Mouse (Mus musculus) bone marrow, adult 2 months (tissue): ENCODE results near the gene Chpt1. TPM values are rescaled to one million over a fixed set of nuclear protein-coding genes. Genes with fewer than 3 reads are reported as not detected.

Source experiments
- H3K27ac ChIP-seq: fragments of 200-500 bp; 2 replicates; pipeline ENCODE4 v1.5.1; 2012; ENCODE audit warnings: low read depth, mild to moderate bottlenecking, control low read depth, inconsistent platforms, low read length; ENCODE audit not compliant: control insufficient read depth, poor library complexity, insufficient read depth
- H3K4me1 ChIP-seq: fragments of 200-500 bp; 2 replicates; pipeline ENCODE4 v1.6.1; 2011; ENCODE audit warnings: low read length; ENCODE audit not compliant: control insufficient read depth, insufficient read depth
- H3K4me3 ChIP-seq: fragments of 200-500 bp; replicated peaks from 2 replicates; pipeline ENCODE3; 2011; ENCODE audit warnings: mild to moderate bottlenecking, low read depth, low read length, control low read depth; ENCODE audit not compliant: control insufficient read depth
- CTCF ChIP-seq: fragments of 200-500 bp; IDR thresholded peaks from 2 replicates; pipeline ENCODE4 v1.5.1; 2011; ENCODE audit warnings: low read length, control low read depth; ENCODE audit not compliant: control insufficient read depth, insufficient read depth
- POLR2A ChIP-seq: fragments of 200-500 bp; IDR thresholded peaks from 2 replicates; pipeline ENCODE4 v1.6.1; 2011; ENCODE audit warnings: low read depth, mild to moderate bottlenecking, control low read depth, low read length, borderline replicate concordance; ENCODE audit not compliant: control insufficient read depth
- WGBS: fragments of 180-500 bp; shearing (Covaris S2); methylation state at CpG from one replicate; pipeline ENCODE4 v1.1.7; 2018; 5-methylcytosine and 5-hydroxymethylcytosine counted together
- polyA plus RNA-seq: library from polyadenylated mRNA; stranded (reverse); fragments of >200 nt; gene quantifications from 2 replicates; pipeline ENCODE4 v1.2.4, GENCODE M21; 2011; ENCODE audit warnings: low replicate concordance; ENCODE audit not compliant: missing spikeins, insufficient read depth, insufficient read length

Gene Chpt1
- polyA plus RNA-seq, 1 experiment: 21.9 TPM

- TF ChIP-seq POLR2A: no peak
- TF ChIP-seq CTCF: peak; percentile 26; the same call in 1 of the 2 replicates
- 19% methylated on average over 2 of the region's 2 CpGs for WGBS
- Histone ChIP-seq H3K4me3 (no peak overlapping the region), H3K27ac (no peak overlapping the region), H3K4me1 (no peaks in the 10 kb centered on the region)
These were observed 10.6 kb upstream of the Chpt1 start for GRCm38 (mm10) chr10:88514495-88514894.

- TF ChIP-seq POLR2A (no peak), CTCF (no peak)
- H3K4me1 ChIP-seq: no peaks in the 10 kb centered on the region
- 31% methylated on average over 8 of the region's 8 CpGs for WGBS
- H3K27ac ChIP-seq: no peak overlapping the region
- no peak overlapping the region for H3K4me3 ChIP-seq
These were observed 9.8 kb upstream of the Chpt1 start for GRCm38 (mm10) chr10:88513574-88514135.

GRCm38 (mm10) chr10:88511355-88511754 is 7.5 kb upstream of the Chpt1 start:
- H3K4me3 ChIP-seq: no peak overlapping the region
- WGBS: 84% methylated on average over 9 of the region's 9 CpGs
- no peak overlapping the region for H3K27ac ChIP-seq
- no peaks in the 10 kb centered on the region for H3K4me1 ChIP-seq
- no peak for TF ChIP-seq CTCF
- TF ChIP-seq POLR2A: no peak

- 49% methylated on average over 12 of the region's 12 CpGs for WGBS
These were observed 6.8 kb upstream of the Chpt1 start for GRCm38 (mm10) chr10:88510503-88511271.

GRCm38 (mm10) chr10:88507691-88508143 is 3.8 kb upstream of the Chpt1 start:
- Histone ChIP-seq H3K27ac (no peak overlapping the region), H3K4me1 (no peaks in the 10 kb centered on the region), H3K4me3 (no peak overlapping the region)
- TF ChIP-seq CTCF (no peak), POLR2A (no peak)
- WGBS: 48% methylated on average over 7 of the region's 7 CpGs

More at GRCm38 (mm10) chr10:88510503-88511271, 6.8 kb upstream of the Chpt1 start:
- no peak overlapping the region for H3K4me3 ChIP-seq
- no peak overlapping the region for H3K27ac ChIP-seq
- no peak for TF ChIP-seq POLR2A
- no peak for TF ChIP-seq CTCF
- no peaks in the 10 kb centered on the region for H3K4me1 ChIP-seq

GRCm38 (mm10) chr10:88505256-88505655 is 1.4 kb upstream of the Chpt1 start:
- whole genome bisulfite sequencing: 86% methylated on average over 5 of the region's 5 CpGs

GRCm38 (mm10) chr10:88504481-88504880 is 608 bp upstream of the Chpt1 start:
- H3K4me3 ChIP-seq: no peak overlapping the region
- WGBS: 41% methylated on average over 3 of the region's 3 CpGs

More at GRCm38 (mm10) chr10:88505256-88505655, 1.4 kb upstream of the Chpt1 start:
- Histone ChIP-seq H3K27ac (no peak overlapping the region), H3K4me3 (no peak overlapping the region), H3K4me1 (no peaks in the 10 kb centered on the region; the same call in 1 of the 2 replicates)
- TF ChIP-seq CTCF (no peak), POLR2A (no peak)

GRCm38 (mm10) chr10:88502919-88503318 is 954 bp downstream of the Chpt1 start:
- TF ChIP-seq CTCF (no peak), POLR2A (no peak)
- H3K4me3 ChIP-seq: peak overlapping the region; percentile 70
- no peak overlapping the region for H3K27ac ChIP-seq
- WGBS: 42% methylated on average over 4 of the region's 4 CpGs
- H3K4me1 ChIP-seq: no peaks in the 10 kb centered on the region; the same call in 1 of the 2 replicates

More at GRCm38 (mm10) chr10:88504481-88504880, 608 bp upstream of the Chpt1 start:
- TF ChIP-seq CTCF: no peak
- H3K27ac ChIP-seq: no peak overlapping the region
- no peaks in the 10 kb centered on the region; the same call in 1 of the 2 replicates for H3K4me1 ChIP-seq
